8 mouse cellular contexts compared by ENCODE assay signal in the genomic region with DNA sequence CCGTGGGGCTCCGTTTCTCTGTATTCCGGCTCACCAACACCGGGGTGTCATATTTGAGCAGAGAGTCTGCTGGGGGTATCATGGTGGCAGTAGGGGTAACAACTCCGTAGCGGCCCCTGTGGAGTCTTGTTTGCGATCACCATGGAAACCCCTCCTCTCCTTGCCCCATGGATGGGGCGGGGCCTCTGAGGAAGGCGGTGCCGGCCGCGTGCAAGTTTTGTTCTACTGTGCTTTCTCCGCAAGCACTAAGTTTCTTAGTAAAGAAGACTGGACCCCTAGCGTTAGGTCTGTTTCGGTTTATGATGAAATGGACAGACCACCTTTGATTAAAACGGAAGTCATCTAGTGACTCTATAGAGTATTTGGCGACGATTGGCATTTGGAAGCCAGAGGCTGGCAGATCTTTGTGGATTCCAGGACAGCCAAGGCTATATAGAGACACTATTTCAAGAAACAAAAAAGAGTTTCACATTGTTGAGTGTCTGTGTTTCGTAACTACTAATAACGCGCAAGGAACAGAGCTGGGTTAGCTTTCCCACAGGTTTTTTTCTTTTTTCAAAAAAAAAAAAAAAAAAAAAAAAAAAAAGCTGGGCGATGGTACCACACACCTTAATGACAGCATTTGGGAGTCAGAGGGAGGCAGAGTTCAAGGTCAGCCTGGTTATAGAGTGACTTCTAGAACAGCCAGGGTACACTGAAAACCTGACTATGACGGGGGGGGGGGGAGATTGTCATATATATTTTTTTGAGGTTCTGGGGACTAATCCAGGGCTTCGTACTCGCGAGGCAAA. TPM values are rescaled to one million over a fixed set of nuclear protein-coding genes. Genes with fewer than 3 reads are reported as not detected.
DNase-seq lines count a peak whose midpoint lies in the region; ATAC-seq lines count a peak whose summit lies in the region.

A gene (minus strand): TSS at position 187 of the 791 bp plus-strand sequence.

- peak; percentile 36; the same call in 1 of the 2 replicates for ATAC-seq in hindbrain, embryonic 14.5 days (ENCODE audit: low FRiP score)
- peak; percentile 38; the same call in 1 of the 2 replicates for ATAC-seq in limb, embryonic 11.5 days (ENCODE audit: insufficient number of reproducible peaks, low FRiP score, low TSS enrichment, low read depth)

- H3K4me2 ChIP-seq in hindbrain, embryonic 14.5 days (replicated peaks): peak within 1 kb of the TSS; percentile 73
- peak within 1 kb of the TSS; percentile 71 for H3K4me2 ChIP-seq in limb, embryonic 11.5 days (ENCODE audit: low read depth, severe bottlenecking)

- peak within 1 kb of the TSS; percentile 94 for H3K4me3 ChIP-seq in hindbrain, embryonic 14.5 days (replicated peaks; ENCODE audit: low read length)
- peak within 1 kb of the TSS; percentile 99 for H3K4me3 ChIP-seq in limb, embryonic 11.5 days (ENCODE audit: low read depth, low read length)
- peak within 1 kb of the TSS; percentile 98 for H3K4me3 ChIP-seq in midbrain, embryonic 10.5 days

- H3K4me1 ChIP-seq in hindbrain, embryonic 14.5 days (replicated peaks; ENCODE audit: control insufficient read depth, insufficient read depth, low read length): peaks cover 15% of the 10 kb centered on the region
- H3K4me1 ChIP-seq in limb, embryonic 11.5 days (ENCODE audit: control insufficient read depth, insufficient read depth, low read length): peaks cover 7% of the 10 kb centered on the region
- peaks cover 24% of the 10 kb centered on the region for H3K4me1 ChIP-seq in midbrain, embryonic 10.5 days

- no peaks in the 10 kb centered on the region for H3K9me3 ChIP-seq in hindbrain, embryonic 14.5 days (ENCODE audit: control insufficient read depth, low read length)
- H3K9me3 ChIP-seq in limb, embryonic 11.5 days (ENCODE audit: control insufficient read depth, low read length): no peaks in the 10 kb centered on the region
- no peaks in the 10 kb centered on the region for H3K9me3 ChIP-seq in midbrain, embryonic 10.5 days (replicated peaks)

- H3K9ac ChIP-seq in hindbrain, embryonic 14.5 days: peak within 1 kb of the TSS; percentile 84
- peak within 1 kb of the TSS; percentile 85 for H3K9ac ChIP-seq in limb, embryonic 11.5 days (ENCODE audit: low read length)

- 3% methylated on average over 26 of the region's 26 CpGs for WGBS in hindbrain, embryonic 14.5 days
- WGBS in limb, embryonic 11.5 days: 3% methylated on average over 26 of the region's 26 CpGs
- 4% methylated on average over 26 of the region's 26 CpGs for WGBS in midbrain, embryonic 10.5 days

- H3K27ac ChIP-seq in hindbrain, embryonic 14.5 days: no peak within 1 kb of the TSS
- no peak within 1 kb of the TSS for H3K27ac ChIP-seq in limb, embryonic 11.5 days (replicated peaks; ENCODE audit: low read depth, low read length)
- peak within 1 kb of the TSS; percentile 86 for H3K27ac ChIP-seq in midbrain, embryonic 10.5 days (replicated peaks)

- DNase-seq in layer of hippocampus, adult 11-12 months (ENCODE audit: low spot score): peak; percentile 35
- no peak for DNase-seq in layer of hippocampus, adult 9-10 months (ENCODE audit: low spot score)
- peak; percentile 45 to 56 for DNase-seq in cerebellum, postnatal 10 days
- DNase-seq in gastrocnemius, adult 18-20 months (ENCODE audit: low spot score): peak; percentile 45
- DNase-seq in hindbrain, embryonic 14.5 days (ENCODE audit: low spot score): peak; percentile 61
- peak; percentile 71 for DNase-seq in limb, embryonic 11.5 days (ENCODE audit: low spot score)
- peak; percentile 71 for DNase-seq in midbrain, embryonic 10.5 days (ENCODE audit: low spot score)
- peak; percentile 22 for DNase-seq in spleen, adult 12 weeks (ENCODE audit: low spot score)

- peaks cover 20% of the 10 kb centered on the region for H3K36me3 ChIP-seq in hindbrain, embryonic 14.5 days (replicated peaks; ENCODE audit: control insufficient read depth, insufficient read depth)
- peaks cover 2% of the 10 kb centered on the region for H3K36me3 ChIP-seq in limb, embryonic 11.5 days (ENCODE audit: control insufficient read depth, insufficient read depth, low read length)
- H3K36me3 ChIP-seq in midbrain, embryonic 10.5 days: peaks cover 28% of the 10 kb centered on the region

- H3K27me3 ChIP-seq in hindbrain, embryonic 14.5 days (ENCODE audit: control insufficient read depth, insufficient read depth, low read length): no peaks in the 10 kb centered on the region
- no peaks in the 10 kb centered on the region for H3K27me3 ChIP-seq in limb, embryonic 11.5 days (ENCODE audit: control insufficient read depth, insufficient read depth, low read length)
- no peaks in the 10 kb centered on the region for H3K27me3 ChIP-seq in midbrain, embryonic 10.5 days (ENCODE audit: low read depth, poor library complexity, severe bottlenecking)

RNA-seq across cellular contexts. Expression of the gene that starts here (rescaled TPM):
- not detected for total RNA-seq in gastrocnemius, adult 18-20 months (2021)
- 1.5 and 1.8 TPM in 2 replicates for polyA plus RNA-seq in hindbrain, embryonic 14.5 days (2014; fragmentation: Nextera tagmentation; extraction: Ambion mirVana)
- 0.09 TPM in 2 replicates for polyA plus RNA-seq in limb, embryonic 11.5 days (2014; fragmentation: Nextera tagmentation; extraction: Ambion mirVana)
- polyA plus RNA-seq in midbrain, embryonic 10.5 days (2016; fragmentation: Nextera tagmentation; extraction: Ambion mirVana): 0.32 and 0.56 TPM in 2 replicates

Comparison
In these comparisons a context has a peak if more than half of its experiments do, and no peak if none do; other contexts are left out.
1. Peak in DNase-seq in gastrocnemius, adult 18-20 months; RNA of the gene not detected or under 1 TPM.
2. Peak in DNase-seq, ATAC-seq, H3K4me3 ChIP-seq, H3K9ac ChIP-seq and H3K4me2 ChIP-seq in limb, embryonic 11.5 days; RNA of the gene not detected or under 1 TPM.
3. Peak in DNase-seq, H3K4me3 ChIP-seq and H3K27ac ChIP-seq in midbrain, embryonic 10.5 days; RNA of the gene not detected or under 1 TPM.